Comparison of ENCODE assay signal across 8 mouse cellular contexts in the genomic region with DNA sequence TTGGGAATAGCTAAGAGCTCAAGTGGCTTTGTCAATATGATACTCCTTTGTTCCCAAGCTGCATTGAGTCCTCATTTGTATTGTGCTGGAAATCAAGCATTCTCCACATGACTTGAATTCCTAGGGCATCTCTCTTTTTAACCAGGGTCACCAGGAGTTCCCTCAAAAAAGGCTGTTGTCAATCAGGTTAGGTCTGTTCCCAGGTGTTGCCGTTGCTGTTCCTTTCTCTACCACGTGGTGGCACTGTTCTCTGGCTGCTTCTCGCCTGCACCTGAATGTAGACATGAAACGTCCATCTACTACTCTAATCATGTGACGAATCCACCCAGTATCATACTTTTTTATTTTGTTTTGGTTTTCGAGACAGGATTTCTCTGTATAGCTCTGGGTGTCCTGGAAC.
DNase-seq lines count a peak whose midpoint lies in the region; ATAC-seq and TF ChIP-seq lines count a peak whose summit lies in the region.

No protein-coding gene starts in this region.

- no peak overlapping the region for H3K4me3 ChIP-seq in C2C12 (ENCODE audit: insufficient read depth, poor library complexity, severe bottlenecking)
- no peak overlapping the region for H3K4me3 ChIP-seq in kidney, embryonic 15.5 days (replicated peaks)
- no peak overlapping the region for H3K4me3 ChIP-seq in liver, embryonic 14.5 days (ENCODE audit: insufficient read depth in 1 of 2, low read depth in 2 of 2, low read length in 2 of 2)

- no peaks in the 10 kb centered on the region for H3K4me1 ChIP-seq in kidney, embryonic 15.5 days
- H3K4me1 ChIP-seq in liver, embryonic 14.5 days (replicated peaks; ENCODE audit: control insufficient read depth in 2 of 2, insufficient read depth in 2 of 2, low read length in 1 of 2): no peaks in the 10 kb centered on the region

- H3K9ac ChIP-seq in kidney, embryonic 15.5 days: no peak overlapping the region
- no peak overlapping the region for H3K9ac ChIP-seq in liver, embryonic 14.5 days (replicated peaks)

- TF ChIP-seq CTCF in C2C12 (IDR thresholded peaks at IDR 0.05; ENCODE audit: control insufficient read depth, insufficient read depth, insufficient read length): peak; percentile 44
- TF ChIP-seq CTCF in liver, embryonic 14.5 days (IDR thresholded peaks at IDR 0.05; ENCODE audit: low read depth): peak; percentile 94

- H3K36me3 ChIP-seq in C2C12 (ENCODE audit: control insufficient read depth, insufficient read depth): no peaks in the 10 kb centered on the region
- no peaks in the 10 kb centered on the region for H3K36me3 ChIP-seq in kidney, embryonic 15.5 days
- no peaks in the 10 kb centered on the region for H3K36me3 ChIP-seq in liver, embryonic 14.5 days (replicated peaks; ENCODE audit: control insufficient read depth, insufficient read depth, low read depth)

- H3K9me3 ChIP-seq in kidney, embryonic 15.5 days (replicated peaks): no peaks in the 10 kb centered on the region
- no peaks in the 10 kb centered on the region for H3K9me3 ChIP-seq in liver, embryonic 14.5 days (ENCODE audit: control insufficient read depth, low read length)

- no peak overlapping the region for H3K4me2 ChIP-seq in kidney, embryonic 15.5 days
- H3K4me2 ChIP-seq in liver, embryonic 14.5 days (ENCODE audit: low read depth): no peak overlapping the region

- 0 out of 2 replicates have a peak, but pooled peaks have one; percentile 25 for ATAC-seq in kidney, embryonic 15.5 days (replicated peaks; ENCODE audit: low FRiP score)
- peak; percentile 68; the same call in 1 of the 2 replicates for ATAC-seq in liver, embryonic 14.5 days (ENCODE audit: insufficient read depth)

- TF ChIP-seq EP300 in liver, embryonic 14.5 days (IDR thresholded peaks at IDR 0.05; ENCODE audit: low read depth): no peak

- peak; percentile 28 for DNase-seq in WW6 (ENCODE audit: low read depth, low spot score)
- DNase-seq in cerebellum, postnatal 36 days: peak; percentile 41 to 54
- peak; percentile 66 to 86 for DNase-seq in heart, adult 18-20 months
- DNase-seq in liver, embryonic 14.5 days (ENCODE audit: low read depth in 3 of 3, low spot score in 3 of 3): peak; percentile 30 to 41 (median 34)
- DNase-seq in ovary, postnatal 14 days (ENCODE audit: low spot score): peak; percentile 48
- DNase-seq in urinary bladder, adult 18-20 months (ENCODE audit: low spot score in 2 of 2): peak; percentile 15 to 49

- no peaks in the 10 kb centered on the region for H3K27me3 ChIP-seq in C2C12 (ENCODE audit: control insufficient read depth, insufficient read depth, insufficient read length)
- H3K27me3 ChIP-seq in kidney, embryonic 15.5 days: no peaks in the 10 kb centered on the region
- no peaks in the 10 kb centered on the region for H3K27me3 ChIP-seq in liver, embryonic 14.5 days (ENCODE audit: control insufficient read depth, insufficient read depth, low read length)

- WGBS in kidney, embryonic 15.5 days: 36% methylated on average over 6 of the region's 6 CpGs
- 9% methylated on average over 6 of the region's 6 CpGs for WGBS in liver, embryonic 14.5 days (ENCODE audit: insufficient replicate concordance)

- no peak overlapping the region for H3ac ChIP-seq in C2C12 (ENCODE audit: control insufficient read depth, insufficient read length, low read depth)

- no peak overlapping the region for H3K27ac ChIP-seq in kidney, embryonic 15.5 days
- no peak overlapping the region for H3K27ac ChIP-seq in liver, embryonic 14.5 days

- no peaks in the 10 kb centered on the region for H3K79me3 ChIP-seq in C2C12 (ENCODE audit: low read depth)

- H3K79me2 ChIP-seq in C2C12 (ENCODE audit: control insufficient read depth, insufficient read depth): no peaks in the 10 kb centered on the region

TF ChIP-seq in C2C12, 6 proteins besides CTCF, POLR2A, EP300 and RAD21:
- TF ChIP-seq MYOD1 (IDR thresholded peaks at IDR 0.05; ENCODE audit: control insufficient read depth, insufficient read length, low read depth) (no peak), CEBPB (IDR thresholded peaks at IDR 0.05; ENCODE audit: low read depth) (no peak), MAX (IDR thresholded peaks at IDR 0.05) (no peak), FOSL1 (IDR thresholded peaks at IDR 0.05; ENCODE audit: insufficient read depth, low read length, poor library complexity, severe bottlenecking) (no peak), USF1 (IDR thresholded peaks at IDR 0.05; ENCODE audit: low read depth) (no peak), MYOG (IDR thresholded peaks at IDR 0.05; ENCODE audit: control insufficient read depth, extremely low read depth, insufficient read length) (no peak)
TF ChIP-seq in C2C12: peak in this region for 0.
